Mouse (Mus musculus) heart, postnatal 25 days (tissue): Measurements from ENCODE around the gene Gzmm. TPM values are rescaled to one million over a fixed set of nuclear protein-coding genes. Genes with fewer than 3 reads are reported as not detected.
A peak's percentile ranks its signal among the peaks of the same experiment; 100 is the strongest.

Experiments
- DNase-seq: peaks from one replicate; pipeline ENCODE4 v3.0.0; 2022; ENCODE audit warnings: low spot score
- intact Hi-C: fragments of 180-260 bp; cut with DNase I; formaldehyde crosslinking; loops from one replicate; pipeline ENCODE4 v1.15.1; 2025
- total RNA-seq, 2 experiments: library from RNA; stranded (reverse); gene quantifications; 2 replicates each; pipeline ENCODE4 v1.2.3; 2021

The Gzmm gene
- total RNA-seq, 2 experiments from 2014 or later = 6.0 to 7.2 TPM

DNA sequence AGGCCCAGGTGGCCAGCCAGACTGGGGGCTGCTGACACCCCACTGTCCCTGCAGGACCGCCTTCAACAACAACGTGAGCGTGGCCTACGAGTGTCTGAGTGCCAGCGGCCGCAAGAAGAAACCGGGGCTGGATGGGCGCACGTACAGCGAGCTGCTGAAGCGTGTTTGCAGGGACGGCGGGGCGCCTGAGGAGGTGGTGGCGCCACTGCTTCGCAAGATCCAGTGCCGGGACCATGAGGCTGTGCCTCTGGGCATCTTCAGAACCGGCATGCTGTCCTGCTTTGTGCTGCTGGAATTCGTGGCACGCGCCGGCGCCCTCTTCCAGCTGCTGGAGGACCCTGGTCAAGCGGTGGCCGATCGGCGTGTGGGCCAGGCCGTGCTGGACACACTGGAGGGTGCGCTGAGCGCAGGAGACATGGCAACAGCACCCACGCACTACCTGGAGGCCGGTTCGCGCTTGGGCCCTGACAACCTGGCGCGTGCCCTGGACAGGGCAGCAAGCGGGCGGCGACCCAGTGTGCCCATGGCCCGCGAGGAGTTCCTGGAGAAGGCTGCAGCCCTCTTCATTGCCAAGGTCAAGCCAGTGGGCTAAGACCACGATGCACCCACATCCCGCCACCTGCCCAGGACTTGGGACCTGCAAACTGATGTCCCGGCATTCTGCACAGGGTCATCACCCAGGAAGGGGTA lies 13.3 kb upstream of the Gzmm start:
- intact Hi-C loops = no loop called here

DNA sequence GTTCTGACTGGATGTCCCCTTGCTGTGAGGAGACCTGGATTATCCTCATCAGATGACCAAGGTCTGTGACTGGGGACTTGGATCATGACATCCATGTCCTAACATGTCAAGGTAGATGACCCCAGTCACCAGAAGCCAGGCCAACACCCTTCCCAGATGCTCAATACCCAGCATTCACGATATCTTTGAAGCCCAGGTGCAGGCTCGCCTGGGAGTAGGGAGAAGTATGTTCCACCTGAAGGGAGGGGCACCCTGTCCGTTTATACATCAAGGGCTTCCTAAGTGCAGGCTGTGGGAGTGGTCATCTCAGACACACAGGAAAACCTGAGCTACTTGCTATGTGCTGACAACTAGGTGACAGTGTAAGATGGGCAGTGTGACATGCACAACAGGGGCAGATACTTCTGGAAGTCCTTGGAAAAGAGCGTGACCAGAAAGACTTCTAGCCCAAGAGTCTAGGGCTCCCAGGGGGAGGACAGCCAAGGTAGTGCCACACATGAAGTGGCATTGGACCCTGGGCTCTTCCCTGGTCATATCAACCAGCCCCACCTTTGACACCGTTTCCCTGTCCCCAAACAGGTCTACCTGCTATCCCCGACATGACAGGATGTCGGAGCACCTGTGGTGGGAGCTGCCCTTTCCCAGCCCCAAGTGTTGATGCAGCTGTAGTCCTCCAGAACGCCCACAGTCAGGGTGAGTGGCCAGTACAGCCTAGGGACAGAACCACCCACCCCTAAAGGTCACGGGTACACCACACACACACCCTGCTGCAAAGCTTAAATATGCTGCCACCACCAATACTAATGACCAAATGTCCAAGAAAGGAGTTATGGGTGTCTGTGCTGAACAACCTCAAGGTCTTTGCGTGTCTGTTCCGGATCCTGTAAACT lies 8.0 kb upstream of the Gzmm start:
- DNase-seq = no peak
- intact Hi-C loops = no loop called here

More for the DNA sequence above, 13.3 kb upstream of the Gzmm start:
- DNase-seq = no peak

DNA sequence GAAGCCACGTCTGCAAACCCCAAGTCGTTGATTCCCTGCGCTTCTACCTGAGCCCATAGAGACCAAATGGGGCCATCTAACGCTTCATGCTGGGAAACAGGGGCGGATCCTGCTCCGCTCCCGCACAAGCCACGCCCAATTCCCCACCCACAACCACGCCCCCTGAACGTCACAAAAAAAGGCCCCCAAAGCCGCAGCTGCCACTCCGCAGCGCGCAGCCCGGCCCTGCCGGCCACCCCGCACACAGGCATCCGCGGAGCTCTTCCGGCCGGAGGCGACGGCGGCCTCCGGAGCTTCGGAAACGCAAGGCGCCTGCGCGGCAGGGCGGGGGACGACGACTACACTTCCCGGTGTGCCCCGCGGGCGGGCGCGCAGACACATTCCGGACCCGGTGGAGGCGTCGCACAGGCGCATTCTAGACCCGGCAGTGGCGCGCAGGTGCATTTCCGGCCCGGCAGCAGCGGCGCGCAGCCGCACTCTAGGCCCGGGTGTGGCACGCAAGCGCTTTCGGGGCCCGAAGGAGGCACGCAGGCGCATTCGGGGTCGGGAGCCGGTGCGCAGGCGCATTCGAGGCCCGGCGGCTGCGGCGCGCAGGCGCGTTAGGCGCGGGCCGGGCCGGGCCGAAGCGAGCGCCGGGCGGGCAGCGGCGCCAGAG lies 7.1 kb upstream of the Gzmm start, which contains the start of gene Cdc34:
Gene Cdc34 (plus strand): TSS at position 605 of the 655 bp plus-strand sequence.
- DNase-seq = peak; percentile 100
- intact Hi-C loops = no loop called here

DNA sequence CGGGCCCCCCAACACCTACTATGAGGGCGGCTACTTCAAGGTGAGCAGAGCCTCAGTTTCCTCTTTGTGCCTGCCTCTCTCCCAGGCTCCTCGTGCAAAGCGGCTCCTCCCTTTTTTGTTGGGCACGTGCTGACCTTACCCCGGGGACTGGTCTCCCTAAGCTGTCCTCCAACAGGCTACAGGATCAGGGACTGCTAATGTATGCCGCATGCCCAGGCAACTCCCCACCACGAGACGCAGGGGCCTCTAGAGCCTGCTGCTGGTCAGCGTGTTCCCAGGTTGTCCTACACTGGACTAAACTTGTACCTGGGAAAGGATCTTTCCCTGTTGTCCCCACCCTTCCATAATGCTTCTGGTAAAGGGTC lies 6.3 kb upstream of the Gzmm start:
- intact Hi-C loops = no loop called here
- DNase-seq = no peak

- DNase-seq = peak; percentile 44
- intact Hi-C loops = no loop called here
Measured at GRCm38 (mm10) chr10:79682916-79683582, 5.8 kb upstream of the Gzmm start.

DNA sequence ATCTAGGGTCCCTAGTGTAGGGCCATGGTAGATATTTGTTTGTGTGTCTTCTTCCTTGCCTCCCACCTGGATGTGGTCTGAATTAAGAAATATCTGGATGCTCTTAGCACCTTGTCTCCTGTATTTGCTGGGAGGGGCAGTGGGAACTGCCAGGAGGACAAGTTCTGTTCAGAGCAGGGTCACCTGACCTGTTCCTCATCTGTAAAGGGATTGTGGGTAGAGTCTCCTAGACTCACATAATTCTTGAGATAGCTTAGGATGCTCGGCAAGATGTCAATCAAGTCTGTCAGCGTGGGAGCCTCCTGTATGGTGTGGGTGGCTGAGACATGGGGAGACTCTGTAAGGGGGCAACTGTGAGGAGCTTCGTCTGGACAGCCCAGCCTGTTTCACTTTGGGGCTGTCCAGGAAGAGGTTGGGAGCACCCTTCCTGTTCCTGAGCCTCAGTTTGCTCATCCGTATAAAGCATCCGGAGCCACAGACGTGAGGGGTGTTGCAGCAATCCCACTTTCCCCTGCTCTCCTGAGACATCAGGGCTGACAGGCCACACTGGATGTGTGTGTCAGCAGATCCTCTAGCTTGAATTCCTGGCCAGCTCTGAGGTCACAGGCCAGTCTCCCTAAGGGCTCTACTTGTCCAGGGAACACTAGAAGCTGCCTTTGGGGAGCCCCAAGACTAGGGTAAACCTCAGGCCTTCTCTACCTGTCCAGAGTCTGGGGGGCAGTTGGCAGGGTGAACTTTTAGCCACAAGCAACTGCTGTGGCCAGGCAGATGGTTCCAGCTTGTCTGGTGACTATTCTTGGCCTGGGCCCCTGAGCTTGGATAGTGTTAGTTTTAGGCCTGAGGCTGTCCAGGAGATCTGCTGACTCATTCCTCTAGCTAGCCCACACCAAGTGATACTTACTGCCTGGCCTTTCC lies 4.8 kb upstream of the Gzmm start:
- intact Hi-C loops = no loop called here

GRCm38 (mm10) chr10:79684770-79685600 lies 3.8 kb upstream of the Gzmm start:
- DNase-seq = no peak
- intact Hi-C loops = no loop called here

More for the DNA sequence above, 4.8 kb upstream of the Gzmm start:
- DNase-seq = peak; percentile 36

DNA sequence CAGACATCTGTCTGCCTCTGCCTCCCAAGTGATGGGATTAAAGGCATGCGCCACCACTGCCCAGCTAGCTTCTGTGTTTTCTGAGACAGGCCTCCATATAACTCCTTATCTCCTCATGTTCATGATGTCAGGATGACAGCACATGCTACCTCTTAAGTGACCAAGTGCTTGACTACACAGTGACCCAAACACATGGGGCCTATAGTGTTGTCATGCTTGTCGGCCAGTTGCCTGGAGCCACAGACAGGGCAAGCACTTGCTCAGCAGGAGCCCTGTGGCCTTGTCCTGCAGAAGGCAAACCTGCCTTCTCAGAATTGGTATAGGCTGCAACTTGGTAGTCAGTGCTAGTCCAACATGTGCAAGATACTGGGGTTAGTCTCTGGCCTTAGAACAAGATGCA lies 2.6 kb upstream of the Gzmm start:
- intact Hi-C loops = no loop called here

GRCm38 (mm10) chr10:79686691-79687090 lies 2.1 kb upstream of the Gzmm start:
- no peak for DNase-seq

More for the DNA sequence above, 2.6 kb upstream of the Gzmm start:
- DNase-seq = no peak

DNA sequence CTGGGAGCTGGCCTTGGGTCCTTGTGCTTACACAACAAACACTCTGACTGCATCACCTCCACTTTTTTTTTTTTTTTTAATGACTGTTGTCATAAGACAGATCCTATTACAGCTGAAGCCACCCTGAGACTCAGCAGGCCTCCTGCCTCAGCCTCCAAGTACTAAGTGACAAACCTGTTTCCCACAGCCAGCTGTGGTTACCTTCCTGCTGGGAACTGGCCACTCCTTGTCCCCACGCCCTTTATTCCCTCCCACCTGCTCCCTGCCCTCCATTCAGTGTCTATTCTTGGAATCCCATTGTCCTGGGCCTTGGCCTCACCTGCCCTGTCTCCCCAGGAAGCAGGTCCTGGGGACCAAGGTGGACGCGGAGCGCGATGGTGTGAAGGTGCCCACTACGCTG lies 1.3 kb upstream of the Gzmm start:
- no peak for DNase-seq
- intact Hi-C loops = no loop called here

More at GRCm38 (mm10) chr10:79686691-79687090, 2.1 kb upstream of the Gzmm start:
- intact Hi-C loops = no loop called here

- DNase-seq = no peak
- intact Hi-C loops = no loop called here
Measured at GRCm38 (mm10) chr10:79689178-79689577, 358 bp downstream of the Gzmm start.

- intact Hi-C loops = no loop called here
- no peak for DNase-seq
Measured at GRCm38 (mm10) chr10:79691986-79692548, 3.2 kb downstream of the Gzmm start.

DNA sequence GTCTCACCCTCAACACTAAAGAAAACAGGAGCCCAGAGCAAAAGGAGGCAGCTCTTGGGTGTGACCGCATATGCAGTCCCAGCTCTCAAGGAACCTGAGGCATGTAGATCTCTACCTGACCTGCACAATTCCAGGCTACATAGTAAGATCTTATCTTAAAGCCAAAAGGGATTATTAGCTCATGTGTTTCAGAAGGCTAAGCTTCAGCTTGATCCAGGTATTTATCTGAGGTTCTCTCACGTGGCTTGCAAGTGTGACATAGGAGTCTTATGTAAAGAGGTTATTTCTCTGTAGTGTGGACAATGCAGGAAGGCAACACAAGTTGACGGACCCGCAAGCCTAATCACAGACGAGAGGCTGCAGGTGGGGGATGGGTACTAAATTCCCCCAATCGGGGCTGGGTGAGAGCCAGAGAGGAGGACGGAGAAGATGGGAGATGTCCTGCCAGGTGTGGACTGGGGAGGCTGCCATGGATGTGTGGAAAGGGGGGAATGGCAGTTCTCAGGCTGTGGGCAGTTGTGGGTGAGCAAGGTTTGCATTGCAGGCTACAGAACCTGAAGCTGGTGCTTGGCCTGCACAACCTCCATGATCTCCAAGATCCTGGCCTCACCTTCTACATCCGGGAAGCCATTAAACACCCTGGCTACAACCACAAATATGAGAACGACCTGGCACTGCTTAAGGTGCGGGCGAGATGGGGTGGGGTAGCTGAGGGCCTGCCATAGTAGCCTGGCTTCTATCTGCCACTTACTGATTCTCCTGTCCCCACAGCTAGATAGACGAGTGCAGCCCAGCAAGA lies 5.0 kb downstream of the Gzmm start:
- no peak for DNase-seq
- intact Hi-C loops = no loop called here

- intact Hi-C loops = no loop called here
- DNase-seq = no peak
Measured at GRCm38 (mm10) chr10:79694379-79694655, 5.5 kb downstream of the Gzmm start.

GRCm38 (mm10) chr10:79695231-79696128 lies 6.7 kb downstream of the Gzmm start:
- intact Hi-C loops = no loop called here
- peak; percentile 63 for DNase-seq

- no peak for DNase-seq
- intact Hi-C loops = no loop called here
Measured at GRCm38 (mm10) chr10:79696129-79696651, 7.4 kb downstream of the Gzmm start.
